Mouse (Mus musculus) spleen, adult 12 weeks (tissue): ENCODE measurements around the gene Rabac1.

Source experiments
- DNase-seq: peaks from one replicate; pipeline ENCODE4 v3.0.0; 2022; ENCODE audit warnings: low spot score

The Rabac1 gene

GRCm38 (mm10) chr7:24971972-24972893, at the start of gene Rabac1:
TSS of gene Rabac1 (minus strand) at chr7:24972754.
- peak; percentile 80 for DNase-seq

DNA sequence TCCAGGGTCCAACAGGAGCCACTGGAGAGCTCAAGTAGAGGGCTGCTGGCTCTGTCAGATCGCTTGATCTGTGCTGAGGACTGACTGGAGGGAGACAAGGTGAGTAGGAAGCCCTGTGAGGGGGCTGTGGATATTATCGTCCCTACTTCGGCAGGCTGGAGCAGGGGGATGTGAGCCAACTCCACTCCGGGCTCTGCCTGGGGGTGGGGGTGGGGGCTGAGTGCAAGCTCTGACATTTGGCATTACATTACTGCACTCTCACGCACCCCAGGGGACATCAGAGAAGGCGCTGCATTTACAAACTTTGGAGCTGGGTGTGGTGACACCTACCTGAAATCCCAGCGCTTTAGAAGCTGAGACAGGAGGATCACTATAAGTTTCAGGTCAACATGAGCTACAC, 39.0 kb upstream of the Rabac1 start:
- DNase-seq = no peak

DNA sequence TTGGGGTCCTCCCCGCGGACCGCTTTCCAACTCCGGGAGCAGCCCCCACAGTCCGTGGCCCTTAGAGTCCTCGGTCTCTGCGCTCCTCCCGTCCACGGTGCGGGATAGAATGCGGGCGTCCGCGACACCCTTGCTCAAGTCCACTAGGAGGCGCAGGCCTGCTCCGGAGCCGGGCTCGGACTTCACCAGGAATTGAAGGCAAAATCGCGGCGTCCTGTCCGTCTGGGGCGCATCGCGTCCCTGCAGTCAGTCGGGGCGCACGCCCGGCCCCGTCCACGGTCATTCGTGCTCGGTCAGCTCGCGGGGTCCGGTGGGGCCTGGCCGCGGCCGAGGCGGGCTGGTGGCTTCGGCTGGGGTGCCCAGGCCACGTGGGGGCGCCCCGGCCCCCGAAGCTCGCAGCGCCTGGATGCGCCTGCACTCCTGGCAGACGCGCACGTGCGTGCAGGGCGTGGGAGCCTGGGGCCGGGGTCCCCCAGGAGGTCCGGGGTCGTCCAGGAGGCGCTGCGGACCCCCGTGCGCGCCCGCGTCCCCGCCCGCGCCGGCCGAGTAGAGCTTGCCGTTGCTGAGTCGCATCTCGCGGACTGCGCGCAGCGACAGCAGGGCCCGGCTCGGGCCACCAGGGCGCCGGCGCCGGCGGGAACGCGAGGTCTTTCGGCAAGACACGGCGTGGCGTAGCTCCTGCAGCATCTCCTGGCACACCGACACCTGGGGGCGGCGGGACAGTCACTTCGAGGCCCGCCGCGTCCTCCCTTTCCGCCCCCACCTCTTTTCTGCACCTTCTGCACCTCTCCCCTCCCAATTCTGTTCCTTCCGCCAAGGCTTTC, 37.7 kb upstream of the Rabac1 start:
- no peak for DNase-seq

- DNase-seq = no peak
Measured at GRCm38 (mm10) chr7:25009099-25009700, 36.6 kb upstream of the Rabac1 start.

DNA sequence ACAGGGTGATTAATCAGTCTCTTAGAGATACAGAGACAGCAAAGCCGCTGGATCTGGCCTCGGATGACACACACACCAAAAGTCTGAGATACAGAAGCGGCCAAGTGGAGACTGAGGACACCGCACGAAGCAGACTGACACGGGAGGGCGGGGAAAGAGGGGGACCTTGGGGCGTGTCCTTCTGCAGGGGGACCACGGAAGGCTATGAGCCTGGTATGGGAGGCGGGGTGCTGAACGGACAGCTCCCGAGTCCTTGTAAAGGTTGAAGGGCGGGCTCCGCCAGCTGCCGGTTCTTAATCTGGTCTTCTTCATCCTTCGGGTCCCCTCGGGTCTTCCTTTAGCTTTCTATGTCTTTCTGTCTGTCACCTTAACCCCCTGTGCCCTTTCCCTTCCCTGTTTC, 36.1 kb upstream of the Rabac1 start:
- no peak for DNase-seq

DNA sequence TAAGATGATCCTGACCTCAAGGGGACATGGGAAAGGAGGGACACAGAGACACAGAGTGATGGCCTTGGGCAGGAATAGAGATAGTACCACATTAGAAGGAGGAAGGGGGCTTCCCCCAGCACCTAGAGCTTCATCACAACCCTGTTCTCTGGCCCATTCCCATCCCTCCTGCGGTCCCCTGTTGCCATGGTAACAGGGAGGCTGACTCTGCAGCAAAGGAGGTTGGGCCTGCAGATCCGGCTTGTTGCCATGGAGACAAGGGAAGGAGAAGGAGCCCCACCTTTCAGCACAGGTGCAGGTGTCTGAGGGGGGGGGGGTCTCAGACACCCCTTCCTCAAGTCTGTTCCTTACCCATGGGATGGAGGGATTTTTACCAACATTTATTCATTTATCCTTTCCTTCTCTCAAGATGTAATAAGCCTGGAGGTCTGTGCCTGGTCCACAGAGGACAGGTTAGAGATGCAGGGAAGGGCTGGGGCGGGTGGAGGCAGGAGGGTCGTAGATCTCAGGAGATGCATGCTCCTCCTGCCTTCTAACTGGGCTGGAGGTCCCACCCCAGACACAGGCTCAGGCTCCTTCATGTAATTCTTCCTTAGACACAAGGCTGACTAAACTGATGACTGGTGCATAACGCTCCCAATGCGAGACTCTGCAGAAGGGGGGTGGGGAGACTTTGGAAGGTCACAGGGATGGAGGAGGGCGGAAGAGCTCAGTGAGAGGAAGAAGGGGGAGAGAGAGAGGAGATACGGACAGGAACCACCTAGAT, 35.2 kb upstream of the Rabac1 start:
- no peak for DNase-seq

DNA sequence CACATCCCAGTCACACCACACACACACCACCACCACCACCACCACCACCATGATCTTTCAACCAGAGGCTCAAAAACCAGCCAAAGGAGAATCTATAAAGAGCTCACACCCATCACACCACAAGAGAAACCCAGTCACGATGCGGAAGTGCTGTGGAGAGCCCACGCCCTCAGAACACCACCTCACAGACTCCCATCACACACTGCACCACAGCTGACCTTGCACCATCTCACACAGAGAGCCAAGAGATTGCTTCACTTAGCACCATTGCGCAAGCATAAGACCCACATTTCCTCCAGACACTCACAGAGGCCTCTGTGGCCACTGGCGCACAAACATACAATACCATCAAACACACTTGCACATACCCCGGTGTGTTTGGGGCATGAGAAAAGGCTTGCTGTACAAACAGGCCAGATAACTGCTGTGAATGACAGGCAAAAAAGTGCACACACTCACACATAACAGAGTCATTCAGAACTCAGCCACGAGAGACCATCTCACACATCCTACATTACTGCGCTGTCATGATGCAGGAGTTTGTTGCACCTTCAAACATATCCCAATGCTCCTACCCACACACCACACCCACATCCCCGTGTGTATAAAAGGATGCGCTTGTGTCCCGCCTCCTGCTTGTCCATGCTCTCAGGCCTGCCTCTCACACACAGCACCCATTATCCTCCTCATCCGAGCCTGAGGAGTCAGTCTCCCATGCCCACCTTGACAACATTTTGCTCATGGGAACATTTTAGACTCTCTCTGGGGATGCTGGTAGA, 34.2 kb upstream of the Rabac1 start:
- DNase-seq = no peak

- DNase-seq = no peak
Measured at GRCm38 (mm10) chr7:25006171-25006570, 33.6 kb upstream of the Rabac1 start.

- no peak for DNase-seq
Measured at GRCm38 (mm10) chr7:25005421-25006065, 33.0 kb upstream of the Rabac1 start, which contains the start of gene Atp1a3. TSS of gene Atp1a3 (minus strand) at chr7:25005958.

DNA sequence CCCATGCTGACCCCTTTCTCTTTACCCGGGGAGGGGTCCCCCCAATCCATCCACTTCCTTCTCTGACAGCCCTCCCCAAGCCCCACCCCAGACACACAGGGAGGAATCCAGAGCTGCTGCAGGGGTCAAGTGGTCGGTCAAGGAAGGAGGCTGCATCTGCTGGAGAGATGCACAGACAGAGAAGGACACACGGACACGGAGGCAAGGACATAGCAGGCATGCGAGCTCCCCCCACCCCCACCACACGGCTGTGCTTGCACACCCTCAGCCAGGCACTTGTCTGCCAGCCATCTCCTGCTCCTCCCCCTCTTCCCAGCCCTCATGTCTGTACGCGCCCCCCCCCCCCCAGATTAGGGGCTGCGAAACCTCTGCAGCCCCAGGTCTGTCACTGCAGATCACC, 32.3 kb upstream of the Rabac1 start:
- DNase-seq = no peak

DNA sequence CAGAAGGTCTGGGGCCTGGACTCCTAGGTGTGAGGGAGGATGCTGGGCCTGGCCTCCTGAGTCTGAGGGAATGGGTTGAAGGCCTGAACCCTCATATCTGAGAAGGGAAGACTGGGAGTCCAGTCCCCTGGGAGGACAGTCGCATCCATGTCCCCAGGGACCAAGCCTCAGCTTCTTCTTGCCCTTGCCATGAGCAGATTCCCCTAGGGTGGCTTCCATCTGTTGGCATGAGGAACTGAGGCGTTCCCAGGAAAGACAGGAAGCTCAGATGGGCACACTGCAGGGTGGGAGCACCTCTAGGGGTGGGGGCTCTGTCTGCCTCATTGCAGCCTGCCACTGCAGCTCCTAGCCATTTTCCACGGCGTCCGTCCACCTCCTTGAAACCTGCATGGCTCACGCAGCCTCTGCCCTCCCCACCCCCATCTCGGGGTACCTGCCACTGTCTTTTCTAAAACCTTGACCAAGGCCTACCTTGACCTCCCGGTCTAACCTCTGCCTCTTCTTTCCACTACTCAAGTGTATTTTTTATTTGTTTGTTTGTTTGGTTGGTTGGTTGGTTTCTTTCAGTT, 31.4 kb upstream of the Rabac1 start:
- DNase-seq = no peak

DNA sequence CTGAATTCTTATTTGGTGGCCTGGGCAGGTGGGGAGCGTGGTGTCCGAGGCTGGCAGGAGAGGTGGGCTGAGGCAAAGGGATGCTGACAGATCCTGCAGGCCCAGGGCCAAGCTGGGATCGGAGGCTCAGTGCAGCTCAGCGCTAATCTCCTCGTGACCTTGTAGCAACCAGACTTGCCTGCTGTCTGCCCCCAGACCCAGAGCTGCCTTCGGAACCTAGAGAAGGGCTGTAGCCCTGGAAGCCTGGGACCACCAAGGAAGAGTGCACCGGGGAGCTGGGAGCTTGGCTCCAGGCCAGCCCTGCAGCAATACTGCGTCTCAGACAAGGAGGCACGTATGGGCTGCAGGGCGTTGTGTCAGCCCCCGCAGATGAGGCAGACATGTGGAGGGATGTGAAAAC, 30.7 kb upstream of the Rabac1 start:
- DNase-seq = no peak

DNA sequence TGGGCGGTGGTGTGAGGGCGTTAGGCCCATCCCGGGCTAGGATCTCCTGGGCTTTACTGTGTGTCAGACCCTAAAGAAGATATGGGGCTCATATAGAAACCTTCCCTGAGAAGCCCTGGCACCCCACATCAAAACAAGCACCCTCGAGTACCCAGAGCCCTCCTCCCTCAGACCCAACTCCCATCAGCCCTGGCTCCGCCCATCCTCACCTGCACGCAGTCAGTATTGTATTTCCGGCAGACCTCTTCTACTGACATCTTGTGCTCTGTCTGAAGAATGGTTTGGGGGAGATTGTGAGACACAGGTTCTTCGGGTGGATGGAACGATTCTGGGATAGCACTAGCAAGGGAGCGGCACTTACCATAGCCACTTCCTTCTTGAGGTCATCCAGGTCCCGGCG, 28.2 kb upstream of the Rabac1 start:
- DNase-seq = no peak

DNA sequence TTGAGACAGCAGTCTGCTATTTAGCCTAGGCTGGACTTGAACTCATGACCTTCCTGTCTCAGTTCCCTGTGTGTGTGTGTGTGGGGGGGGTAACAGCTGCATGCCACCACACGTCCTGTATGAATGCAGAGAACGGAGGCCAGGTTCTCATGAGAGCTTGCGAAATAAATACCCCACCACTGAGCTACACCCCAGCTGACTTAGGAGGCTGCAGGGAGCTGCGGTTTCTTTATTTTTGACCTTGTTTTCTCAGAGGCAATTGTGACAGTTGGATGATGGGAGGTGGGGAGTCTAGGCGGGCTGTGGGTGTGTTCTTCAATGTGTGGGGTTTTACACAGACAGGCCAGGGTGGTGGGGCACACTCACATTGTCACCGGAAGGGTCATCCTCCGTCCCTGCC, 27.7 kb upstream of the Rabac1 start:
- no peak for DNase-seq

DNA sequence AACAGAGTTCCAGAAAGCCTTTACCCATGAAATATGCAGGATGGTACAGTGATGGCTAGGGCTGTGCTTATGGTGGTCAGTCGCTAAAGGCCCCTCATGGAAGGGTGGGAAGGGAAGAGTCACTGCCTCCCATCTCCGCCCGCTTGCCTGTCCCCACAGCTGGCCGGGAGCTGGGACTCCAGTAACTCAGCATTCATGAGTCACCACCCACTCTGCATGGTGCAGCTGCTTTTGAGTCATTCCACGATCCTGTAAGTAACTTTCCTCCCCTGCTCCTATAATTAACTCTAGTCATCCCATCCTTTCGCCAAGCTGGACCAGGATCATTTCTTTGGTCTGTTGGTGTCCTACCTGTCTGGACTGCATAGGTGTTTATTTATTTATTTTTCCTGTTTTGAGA, 20.5 kb upstream of the Rabac1 start:
- no peak for DNase-seq

- DNase-seq = no peak
Measured at GRCm38 (mm10) chr7:24990478-24990877, 17.9 kb upstream of the Rabac1 start.

DNA sequence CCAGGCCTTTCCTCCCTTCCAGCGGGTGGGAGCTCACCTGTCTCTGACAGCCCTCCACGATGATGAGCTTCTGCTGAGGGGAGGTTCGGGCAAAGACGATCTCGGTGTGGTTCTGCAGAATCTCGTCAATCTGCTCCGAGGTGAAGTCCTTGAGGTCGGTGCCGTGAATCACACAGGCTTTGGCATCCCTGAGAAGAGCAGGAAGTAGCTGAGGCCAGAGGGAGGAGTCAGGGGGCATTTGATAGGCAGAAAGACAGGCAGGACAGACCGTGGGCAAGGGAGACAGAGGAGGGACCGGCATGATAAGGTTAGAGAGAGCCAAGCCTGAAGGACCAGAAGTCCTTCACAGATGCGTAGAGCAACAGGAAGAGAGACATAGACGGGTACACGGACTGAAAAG, 15.4 kb upstream of the Rabac1 start:
- no peak for DNase-seq

- DNase-seq = no peak
Measured at GRCm38 (mm10) chr7:24985799-24986198, 13.2 kb upstream of the Rabac1 start.

- DNase-seq = no peak
Measured at GRCm38 (mm10) chr7:24984307-24984706, 11.8 kb upstream of the Rabac1 start.

DNA sequence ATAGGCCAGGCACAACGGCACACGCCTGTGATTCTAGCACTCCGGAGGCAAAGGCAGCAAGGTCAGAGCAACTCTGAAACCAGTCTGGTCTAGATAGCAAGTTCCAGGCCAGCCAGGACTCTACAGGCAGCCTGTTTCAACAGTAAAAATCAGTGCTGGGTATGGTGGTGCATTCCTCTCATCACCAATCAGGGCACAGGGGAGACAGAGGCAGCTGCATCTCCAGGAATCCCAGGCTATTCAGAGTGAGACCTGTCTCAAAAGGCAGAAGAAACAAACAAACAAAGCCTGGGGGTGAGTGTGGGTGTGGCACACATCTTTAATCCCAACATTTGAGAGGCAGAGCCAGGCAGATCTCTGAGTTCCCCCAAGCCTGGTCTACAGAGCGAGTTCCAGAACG, 10.8 kb upstream of the Rabac1 start:
- no peak for DNase-seq
